Mouse (Mus musculus) 3T3-L1 (cell line): Measurements from ENCODE around the gene Gpr152.

Experiments
- DNase-seq: peaks from one replicate; pipeline ENCODE4 v3.0.0-alpha.2; 2015; ENCODE audit warnings: low read depth, low spot score

Gpr152 gene

DNA sequence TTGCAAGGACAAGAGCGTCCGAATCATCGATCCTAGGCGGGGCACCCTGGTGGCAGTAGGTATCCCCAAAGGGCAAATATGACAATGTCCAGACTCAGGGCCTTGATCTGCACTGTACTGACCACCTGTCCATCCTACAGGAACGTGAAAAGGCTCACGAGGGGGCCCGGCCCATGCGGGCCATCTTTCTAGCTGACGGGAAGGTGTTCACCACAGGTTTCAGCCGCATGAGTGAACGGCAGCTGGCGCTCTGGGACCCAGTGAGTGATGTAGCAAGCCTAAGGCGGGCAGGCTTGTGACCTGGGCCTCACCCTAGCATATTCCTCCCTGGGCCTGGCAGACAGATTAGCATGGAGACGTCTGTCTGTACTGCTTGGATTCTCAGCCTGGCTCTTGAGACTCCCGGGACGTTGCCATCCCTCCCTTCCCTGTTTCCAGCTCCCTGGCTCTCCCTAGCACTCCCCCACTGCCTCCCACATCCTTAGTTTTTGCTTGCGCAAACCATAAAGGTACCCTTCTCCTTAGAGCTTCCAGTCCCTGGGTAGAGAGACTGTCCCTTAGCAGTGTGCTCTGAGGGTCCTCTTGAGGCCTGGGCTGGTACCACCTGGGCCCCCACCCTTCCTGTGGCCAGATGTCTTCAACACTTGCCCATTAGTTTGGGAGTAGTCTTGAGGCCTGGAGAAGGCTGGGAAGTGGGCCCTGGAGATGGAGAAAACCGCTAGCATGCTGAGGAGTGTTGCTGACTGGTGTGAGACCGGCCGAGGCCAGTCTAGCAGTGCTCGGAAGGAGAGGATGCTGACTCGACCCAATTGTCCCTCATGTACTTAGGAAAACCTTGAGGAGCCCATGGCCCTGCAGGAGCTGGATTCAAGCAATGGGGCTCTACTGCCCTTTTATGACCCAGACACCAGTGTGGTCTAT, 11.2 kb downstream of the Gpr152 start:
- DNase-seq: no peak

DNA sequence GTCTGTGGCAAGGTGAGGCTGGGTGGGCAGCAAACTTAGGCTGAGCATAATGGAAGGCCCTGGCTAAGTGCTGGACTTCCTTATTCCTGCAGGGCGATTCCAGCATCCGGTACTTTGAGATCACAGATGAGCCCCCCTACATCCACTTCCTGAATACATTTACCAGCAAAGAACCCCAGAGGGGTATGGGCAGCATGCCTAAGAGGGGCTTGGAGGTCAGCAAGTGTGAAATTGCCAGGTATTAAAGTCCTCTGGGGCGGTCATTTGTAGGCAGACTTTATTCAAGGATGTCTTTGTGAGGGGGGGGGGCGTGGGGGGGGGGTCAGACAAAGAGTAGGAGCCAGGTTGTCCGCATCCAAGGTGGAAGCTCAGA, 11.9 kb downstream of the Gpr152 start:
- DNase-seq: no peak

DNA sequence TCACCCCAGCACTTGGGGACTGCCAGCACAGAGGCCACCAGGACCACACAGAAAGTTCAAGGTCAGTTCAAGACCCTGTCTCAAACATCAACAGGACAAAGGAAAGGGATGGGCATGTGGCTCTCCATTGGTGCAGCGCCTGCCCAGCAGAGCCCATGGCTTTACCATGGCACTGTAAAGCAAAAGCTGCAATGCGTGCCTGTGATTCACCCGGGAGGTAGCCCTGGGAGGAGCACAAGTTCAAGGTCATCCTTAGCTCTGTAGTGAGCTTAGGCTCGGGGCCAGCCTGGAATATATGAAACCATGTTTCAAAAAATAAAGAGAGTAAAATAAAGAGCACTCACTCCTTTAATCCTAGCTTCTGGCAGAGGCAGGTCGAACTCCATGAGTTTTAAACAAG, 12.3 kb downstream of the Gpr152 start:
- no peak for DNase-seq

DNA sequence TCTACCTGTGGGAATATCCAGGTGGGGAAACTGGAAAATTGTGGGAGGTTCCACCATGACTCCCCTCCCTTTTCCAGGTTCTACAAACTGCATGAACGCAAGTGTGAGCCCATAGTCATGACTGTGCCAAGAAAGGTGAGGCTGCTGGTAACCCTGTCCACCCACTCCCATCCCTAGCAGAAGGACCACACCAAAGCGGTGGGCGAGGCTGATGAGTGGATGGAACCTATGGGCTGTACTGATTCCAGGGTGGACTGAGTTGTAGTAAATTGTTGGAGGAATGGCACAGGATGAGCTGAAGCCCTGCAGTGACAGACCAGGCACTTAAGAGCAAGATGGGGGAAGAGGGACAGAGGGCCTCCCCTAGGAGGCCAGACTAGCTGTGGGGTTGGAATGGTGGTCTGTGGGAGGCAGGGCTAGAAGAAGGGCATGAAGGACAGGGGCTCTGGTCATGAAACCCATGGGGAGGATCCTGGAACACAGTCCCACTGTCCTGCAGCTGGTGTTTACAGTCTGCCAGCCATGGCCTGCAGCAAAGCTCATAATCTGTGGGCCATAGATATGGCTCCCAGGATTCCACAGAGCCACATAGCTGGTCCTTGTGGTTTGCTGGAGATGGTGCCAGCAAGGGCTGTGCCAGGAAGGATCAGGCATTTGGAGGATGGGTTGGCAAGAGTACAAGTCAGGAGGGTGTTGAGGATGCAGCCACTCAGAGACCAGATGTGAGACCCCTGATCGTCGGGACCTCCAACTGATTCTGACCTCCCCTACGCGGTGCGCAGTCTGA, 13.1 kb downstream of the Gpr152 start:
- no peak for DNase-seq

DNA sequence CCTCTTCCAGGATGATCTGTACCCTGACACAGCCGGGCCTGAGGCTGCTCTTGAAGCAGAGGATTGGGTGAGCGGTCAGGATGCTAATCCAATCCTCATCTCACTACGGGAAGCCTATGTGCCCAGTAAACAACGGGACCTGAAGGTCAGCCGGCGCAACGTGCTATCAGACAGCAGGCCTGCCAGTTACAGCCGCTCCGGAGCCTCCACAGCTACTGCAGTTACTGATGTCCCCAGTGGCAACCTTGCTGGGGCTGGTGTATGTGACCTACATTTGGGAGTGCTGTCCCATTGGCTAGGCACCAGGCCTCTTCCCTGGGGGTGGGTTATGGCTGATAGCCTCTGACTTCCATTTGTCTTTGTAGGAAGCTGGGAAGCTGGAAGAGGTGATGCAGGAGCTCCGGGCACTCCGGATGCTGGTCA, 13.7 kb downstream of the Gpr152 start, which contains the start of gene Ptprcap:
Gene Ptprcap, plus strand, starts transcription at position 373 of the 423 bp plus-strand sequence.
- no peak for DNase-seq

DNA sequence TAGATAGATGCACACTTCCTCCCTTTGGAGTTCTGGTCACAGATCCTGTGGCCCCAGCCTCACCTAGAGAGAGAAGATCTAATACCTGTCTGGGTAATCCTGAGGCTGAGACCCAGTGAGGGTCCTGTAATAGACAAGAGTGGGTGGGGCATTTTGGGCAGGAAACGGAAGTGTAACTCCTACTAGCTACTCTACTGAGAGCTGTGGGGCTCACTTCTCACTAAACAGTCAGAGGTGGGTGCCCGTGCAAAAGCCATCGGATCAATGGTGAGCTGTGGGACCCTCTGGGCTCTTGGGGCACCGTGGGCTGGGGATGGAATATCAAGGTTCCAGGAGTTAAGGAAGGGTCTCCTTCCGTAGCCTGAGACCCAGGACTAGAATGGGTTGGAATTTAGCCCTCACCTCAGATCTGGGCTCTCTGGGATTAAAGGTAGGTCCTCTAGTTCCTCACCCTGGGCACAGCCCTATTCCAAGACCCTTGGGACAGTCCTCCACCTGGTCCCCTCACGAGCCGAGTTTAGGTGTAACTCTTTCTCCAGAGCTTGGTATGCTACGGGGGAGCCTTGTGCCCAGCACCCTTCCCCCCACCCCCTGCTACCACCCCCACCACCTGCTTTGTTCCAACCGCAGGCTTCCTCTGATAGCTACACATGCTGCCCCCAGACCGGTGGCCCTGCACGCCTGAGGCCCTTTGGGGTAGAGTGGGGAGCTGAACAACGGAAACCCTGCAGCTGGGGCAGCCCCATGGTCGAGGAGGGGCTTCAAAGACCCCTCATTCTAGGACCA, 15.0 kb downstream of the Gpr152 start:
- no peak for DNase-seq

DNA sequence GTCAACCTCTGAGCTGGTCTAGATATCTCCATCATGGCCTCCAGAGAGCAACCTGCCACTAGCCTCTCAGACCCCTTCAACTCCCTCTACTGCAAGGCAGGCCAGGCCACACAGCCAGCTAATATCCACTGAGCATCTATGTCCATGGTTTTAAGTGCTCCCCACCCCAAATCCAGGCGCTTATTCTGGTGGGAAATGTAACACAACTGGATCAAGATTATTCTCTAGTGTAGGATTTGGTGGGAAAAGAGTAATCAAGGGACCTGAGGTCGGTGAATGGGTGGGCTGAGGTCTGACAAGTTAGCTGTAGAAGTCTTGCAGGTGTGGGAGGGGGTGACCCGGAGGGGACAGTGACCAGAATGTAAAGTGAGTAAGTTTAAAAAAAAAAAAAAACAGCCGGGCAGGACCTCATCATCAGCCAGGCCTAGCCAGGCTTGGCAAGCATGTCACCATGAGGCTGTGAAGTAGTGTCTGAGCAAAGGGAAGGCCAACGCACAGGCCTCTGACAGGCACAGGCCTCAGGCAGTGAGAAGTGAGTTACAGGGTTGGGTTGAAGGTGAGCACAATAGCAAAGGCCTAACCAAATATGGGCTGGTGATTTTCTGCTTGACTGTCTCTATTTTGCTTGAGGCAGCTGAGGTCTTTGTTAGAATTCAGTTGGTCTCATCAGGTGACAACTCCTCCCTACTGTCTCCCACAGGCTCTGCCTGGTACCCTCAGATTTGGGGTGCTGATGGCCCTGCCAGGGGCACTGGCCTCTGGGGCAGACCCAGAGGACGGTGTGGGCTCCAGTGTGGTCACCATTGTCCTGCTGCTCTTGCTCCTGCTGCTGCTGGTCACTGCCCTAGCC, 15.9 kb downstream of the Gpr152 start:
- DNase-seq: no peak

DNA sequence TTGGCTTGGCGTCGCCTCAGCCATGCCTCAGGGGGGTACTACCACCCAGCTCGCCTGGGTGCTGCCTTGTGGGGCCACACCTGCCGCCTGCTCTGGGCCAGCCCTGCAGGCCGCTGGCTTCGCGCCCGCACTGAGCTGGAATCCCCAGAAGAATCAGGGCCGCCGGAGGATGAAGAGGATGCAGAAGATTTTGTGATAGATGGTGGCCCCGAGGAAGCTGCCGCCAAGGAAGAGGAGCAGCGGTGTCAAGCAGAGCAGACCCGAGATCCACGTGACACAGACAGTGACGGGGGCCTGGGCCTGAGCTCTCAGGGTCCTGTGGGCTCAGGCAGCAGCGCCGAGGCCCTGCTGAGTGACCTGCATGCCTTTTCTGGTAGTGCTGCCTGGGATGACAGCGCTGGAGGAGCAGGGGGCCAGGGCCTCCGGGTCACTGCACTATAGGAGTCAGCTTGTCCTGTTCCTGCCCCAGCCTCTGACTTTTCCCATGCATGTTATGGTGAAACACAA, 16.5 kb downstream of the Gpr152 start:
- DNase-seq: no peak

DNA sequence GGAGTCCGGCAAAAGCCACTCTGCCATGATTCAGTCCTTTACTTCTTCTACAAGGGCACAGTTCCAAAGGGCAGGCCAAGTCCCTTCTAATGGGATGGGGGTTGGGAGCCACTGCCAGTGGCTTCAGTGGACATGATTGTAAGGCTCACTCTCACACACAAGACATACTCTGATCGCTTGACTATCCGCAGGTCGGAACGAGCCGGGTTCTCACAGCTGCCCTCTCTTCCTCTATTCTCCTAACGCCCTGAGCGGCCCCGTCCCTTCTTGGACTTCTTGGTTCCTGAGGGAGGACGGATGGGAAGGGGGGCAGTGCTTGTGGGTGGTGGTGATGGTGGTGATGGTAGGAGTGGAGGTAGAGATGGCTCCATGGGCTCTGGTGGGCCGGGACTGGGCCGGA, 17.2 kb downstream of the Gpr152 start:
- DNase-seq: no peak

DNA sequence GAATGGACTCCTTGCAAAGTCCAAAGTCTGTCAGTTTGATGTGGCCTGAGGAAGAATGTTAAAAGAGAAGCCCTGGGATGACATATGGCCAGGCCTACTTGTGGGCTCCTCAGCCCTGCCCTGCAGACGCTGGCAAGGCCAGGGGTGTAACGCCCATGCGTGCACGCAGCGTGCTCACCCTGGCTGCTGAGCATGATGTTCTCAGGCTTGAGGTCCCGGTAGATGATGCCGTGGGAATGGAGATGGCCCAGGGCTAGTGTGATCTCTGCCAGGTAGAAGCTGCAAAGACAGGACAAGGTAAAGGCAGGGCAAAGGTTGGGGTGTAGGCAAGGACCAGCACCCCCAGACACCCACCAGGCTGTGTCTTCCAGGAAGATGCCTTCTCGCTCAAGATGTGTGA, 19.5 kb downstream of the Gpr152 start:
- no peak for DNase-seq

DNA sequence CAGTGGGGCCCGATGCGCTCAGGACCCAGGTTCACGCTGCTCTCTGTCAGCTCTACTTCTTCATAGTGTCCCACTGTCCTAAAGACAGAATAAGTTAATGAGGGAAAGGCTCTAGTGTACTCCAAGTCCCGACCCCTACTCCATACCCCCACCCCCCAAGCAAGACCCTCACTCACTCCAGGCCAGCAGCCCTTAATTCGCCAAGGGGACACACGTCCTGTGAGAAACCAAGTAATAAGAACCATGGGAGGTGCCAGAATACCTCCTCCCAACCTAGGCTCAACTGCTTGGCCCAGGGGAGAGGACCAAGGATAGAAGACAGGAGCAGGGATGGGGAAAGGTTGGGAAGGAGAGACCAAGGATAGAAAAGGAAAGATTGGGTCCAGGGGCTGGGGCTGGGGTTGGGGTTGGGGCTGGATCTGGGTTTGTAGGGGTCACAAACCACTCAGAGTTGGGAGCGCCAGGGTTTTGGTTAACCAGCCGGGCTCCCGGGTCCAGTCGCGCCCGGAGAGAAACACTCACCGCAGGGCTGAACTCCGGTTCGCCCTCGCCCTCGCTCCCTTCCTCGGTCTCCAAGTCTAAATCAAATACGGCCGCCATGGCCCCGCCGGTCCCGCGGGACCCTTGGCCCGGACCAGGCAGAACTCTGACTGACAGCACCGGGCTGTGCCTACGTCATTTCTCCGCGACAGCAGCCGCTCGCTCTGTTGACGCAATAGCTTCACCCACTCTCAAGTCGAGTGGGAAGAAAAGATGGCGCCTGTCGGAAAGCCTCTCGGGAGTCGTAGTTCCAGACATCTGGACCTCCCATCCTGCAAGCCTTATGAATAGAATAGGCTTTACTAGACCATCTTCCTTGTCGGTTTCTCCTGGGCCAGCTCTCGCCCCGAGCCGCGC, 23.3 kb downstream of the Gpr152 start, which contains the start of gene Rps6kb2:
Gene Rps6kb2, minus strand, starts transcription at position 709 of the 897 bp plus-strand sequence.
- DNase-seq: peak; percentile 99

DNA sequence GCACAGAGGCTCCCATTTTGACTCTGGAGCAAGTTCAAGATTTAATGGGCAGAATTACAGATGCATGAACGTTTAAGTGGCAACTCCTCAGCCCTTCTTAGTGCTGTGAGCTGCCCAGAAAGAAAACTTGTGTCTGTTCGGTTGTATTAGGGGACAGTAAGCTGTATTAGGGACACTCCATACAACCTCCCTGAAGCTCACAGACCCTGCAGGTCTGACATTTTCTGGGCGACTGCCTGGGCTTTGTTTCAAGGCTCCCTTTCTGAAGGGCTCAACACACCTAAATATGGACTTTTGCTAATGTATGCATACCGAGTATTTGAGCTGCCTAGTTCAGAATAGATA, 23.9 kb downstream of the Gpr152 start:
- DNase-seq: no peak

DNA sequence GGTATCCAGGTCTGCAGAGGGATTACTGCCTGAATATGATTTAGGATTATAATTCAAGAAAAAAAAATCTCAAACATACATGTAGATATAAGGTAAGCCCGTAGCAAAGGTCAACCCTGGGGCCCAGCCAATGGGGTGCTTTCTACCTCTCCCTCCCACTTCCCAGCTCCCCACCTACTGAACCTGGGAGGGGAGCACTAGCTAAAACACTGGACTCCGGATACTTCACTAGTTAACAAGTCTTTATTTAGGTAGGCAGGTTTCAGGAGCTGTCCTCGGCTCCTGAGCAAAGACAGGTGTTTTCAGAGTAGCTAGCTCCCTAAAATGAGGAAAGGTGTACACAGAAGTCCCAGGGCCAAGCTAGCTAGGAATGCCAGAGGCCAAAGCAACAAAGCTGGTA, 24.5 kb downstream of the Gpr152 start:
- no peak for DNase-seq

DNA sequence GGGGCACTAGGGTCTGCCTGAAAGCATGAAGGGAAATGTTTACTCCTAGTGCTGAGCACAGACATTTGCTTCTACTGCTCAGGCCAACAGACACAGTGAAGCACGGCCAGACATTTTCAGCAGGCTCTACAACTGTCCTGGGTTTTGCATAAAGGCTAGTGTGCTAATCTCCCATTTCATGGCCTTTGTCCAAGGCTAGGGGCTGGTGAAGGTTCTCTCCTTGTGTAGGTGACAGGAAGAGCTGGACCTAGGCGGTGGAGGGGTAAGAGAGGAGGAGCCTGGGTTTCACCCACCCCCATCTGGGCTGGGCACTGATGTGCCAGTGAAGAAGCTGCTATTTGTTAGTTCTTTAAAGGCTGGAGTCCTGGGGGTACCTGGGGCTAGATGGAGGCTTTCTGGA, 25.1 kb downstream of the Gpr152 start:
- no peak for DNase-seq

DNA sequence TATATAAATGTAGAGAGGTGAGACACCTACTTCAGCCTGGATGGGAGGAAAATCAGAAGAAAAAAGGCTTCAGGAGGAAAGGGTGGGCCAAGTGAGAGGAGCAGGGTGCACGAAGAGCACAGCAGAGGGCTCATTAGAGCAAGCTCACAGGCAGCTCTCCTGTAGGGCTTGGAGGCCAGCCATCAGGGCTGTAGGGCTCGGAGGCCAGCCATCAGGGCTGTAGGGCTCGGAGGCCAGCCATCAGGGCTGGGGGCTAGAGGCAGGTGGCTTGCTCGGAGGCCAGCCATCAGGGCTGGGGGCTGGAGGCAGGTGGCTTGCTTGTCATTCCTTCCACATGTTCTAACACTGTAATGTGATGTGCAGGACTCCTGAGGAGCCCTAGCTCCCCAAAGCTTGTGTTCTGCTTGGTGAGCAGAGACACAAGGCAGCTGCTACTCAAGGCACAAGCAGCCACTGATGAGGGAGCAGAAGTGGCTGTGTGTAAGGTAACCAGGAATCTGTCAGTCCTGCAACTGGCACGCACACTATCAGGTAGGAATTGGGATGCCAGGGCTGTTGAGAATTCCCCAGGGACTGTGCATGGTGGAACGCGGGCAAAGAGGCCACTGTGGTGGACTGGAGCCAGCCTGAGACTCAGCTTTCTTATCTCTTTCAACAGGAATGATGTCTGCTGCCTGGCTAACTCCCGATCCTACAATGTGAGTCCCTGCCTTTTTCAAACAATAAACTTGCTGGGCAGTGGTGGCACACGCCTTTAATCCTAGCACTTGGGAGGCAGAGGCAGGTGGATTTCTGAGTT, 27.3 kb downstream of the Gpr152 start:
- DNase-seq: no peak

DNA sequence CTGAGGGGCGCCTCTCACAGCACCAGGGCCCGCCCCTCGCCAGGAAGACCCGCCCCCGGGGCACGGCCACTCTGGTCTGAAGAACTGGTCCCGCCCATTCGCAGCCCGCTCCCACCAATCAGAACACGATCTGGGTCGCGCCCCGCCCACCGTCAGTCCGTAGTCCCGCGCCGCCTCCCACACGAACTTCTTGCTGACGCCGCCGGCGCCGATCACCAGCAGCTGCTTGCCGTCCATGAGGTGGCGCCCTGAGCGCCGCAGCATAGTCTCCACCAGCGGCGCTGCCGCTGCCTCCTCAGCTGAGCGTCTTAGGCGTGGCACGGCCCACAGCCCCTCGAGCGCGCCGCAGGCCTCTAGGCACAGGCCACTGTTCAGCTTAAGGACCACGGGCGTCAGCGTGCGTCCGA, 29.8 kb downstream of the Gpr152 start:
- DNase-seq: peak; percentile 98

DNA sequence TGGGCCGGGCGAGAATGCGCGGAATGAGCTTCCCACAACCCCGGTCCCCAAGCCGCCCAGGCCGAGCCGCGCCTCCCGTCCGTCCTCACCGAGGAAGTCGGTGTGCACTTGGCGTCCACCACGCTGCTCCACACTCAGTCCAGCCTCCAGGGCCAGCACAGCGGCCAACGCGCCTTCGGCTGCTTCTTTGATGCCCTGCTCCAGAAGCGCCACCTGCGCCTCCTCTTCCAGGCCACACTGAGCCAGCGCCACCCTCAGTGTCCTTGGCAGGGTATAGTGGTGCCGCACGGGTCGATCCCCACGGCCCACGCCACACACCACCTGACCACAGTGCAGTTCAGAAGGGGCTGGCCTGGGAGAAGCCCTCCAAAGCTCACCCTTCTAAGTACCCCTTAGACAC, 30.2 kb downstream of the Gpr152 start:
- no peak for DNase-seq

DNA sequence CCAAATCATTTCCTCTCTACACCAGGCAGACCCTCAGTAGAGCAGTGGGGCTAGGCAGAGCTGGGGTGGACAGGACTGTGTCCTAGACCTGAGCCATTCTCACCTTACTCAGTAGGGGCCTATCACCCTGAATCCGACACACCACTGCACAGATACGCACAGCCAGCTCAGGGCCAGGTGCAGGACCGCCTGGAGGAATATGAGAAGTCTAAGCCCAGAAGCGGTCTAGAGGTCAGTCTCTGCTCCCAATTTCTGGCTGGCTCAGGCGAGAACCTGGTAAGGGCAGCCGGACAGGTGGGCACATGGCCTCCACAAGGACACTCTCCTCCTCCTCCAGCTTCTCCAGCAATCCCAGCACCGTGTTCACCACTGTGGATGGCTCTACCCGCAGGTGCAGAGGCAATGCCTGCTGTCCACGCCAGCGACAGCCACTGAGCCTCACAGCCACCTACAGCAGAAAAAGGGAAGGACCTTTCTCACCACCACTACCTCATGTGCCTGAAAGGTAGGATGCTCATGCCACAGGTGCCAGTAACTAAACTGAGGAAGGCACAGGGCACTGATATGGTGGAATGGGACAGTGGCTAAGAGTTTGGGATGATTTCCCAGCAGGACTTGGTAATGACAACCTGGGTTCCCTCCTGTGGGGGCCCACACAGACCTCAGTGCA, 31.3 kb downstream of the Gpr152 start:
- no peak for DNase-seq
